Mouse (Mus musculus): ENCODE data around the gene Gm8011.
"Not testable (repeated sequence)": the region's sequence is repeated elsewhere in the genome, so short reads cannot be mapped to it uniquely, and the experiment has no call there.

The Gm8011 gene

GRCm38 (mm10) chr14:42463581-42463980, at the start of gene Gm8011:
TSS of gene Gm8011 (plus strand) at chr14:42463881.
- not testable (repeated sequence) for DNase-seq (ENCODE audit: low spot score in 2 of 2)

- not testable (repeated sequence) for DNase-seq (ENCODE audit: low spot score in 2 of 2)
These were observed 24.1 kb upstream of the Gm8011 start, which contains the start of gene Gm8005 for GRCm38 (mm10) chr14:42439573-42439972. TSS of gene Gm8005 (minus strand) at chr14:42439673.

DNA sequence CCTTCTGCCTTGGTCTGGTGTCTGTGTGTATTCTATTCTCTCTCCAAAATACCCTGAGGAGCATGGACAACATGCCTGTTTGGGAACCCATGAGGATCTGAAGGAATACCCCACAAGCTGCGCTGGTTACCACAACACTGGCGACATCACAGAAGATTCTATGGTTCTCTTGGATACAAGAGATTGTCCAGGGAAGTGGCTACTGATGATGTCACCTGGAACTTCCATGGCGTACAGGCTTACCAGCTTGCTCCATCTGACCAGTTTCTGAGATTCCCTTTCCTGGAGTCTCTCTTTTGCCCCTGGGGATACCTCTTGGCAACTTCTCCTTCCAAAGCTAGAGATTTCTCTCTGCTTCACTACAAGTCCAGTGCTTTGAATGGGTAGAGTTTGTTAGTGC, 38.6 kb downstream of the Gm8011 start, which contains the start of gene Gm8020:
Gm8020 (minus strand) TSS at position 101 of the 400 bp plus-strand sequence.
- not testable (repeated sequence) for DNase-seq (ENCODE audit: low spot score in 2 of 2)

Data from heart, adult 9 months (tissue).